Mouse (Mus musculus): ENCODE data around the gene Gnai1. TPM values are rescaled to one million over a fixed set of nuclear protein-coding genes. Genes with fewer than 3 reads are reported as not detected.
A peak's percentile ranks its signal among the peaks of the same experiment; 100 is the strongest.

The Gnai1 gene
- total and polyA plus RNA-seq, 2 experiments from 2014 or later: 51.1 to 95.9 TPM

GRCm38 (mm10) chr5:18250379-18251017 is 109.7 kb downstream of the Gnai1 start:
- no peak for TF ChIP-seq CTCF (IDR thresholded peaks at IDR 0.05; ENCODE audit: low read depth)
- H3K9ac ChIP-seq (replicated peaks; ENCODE audit: low read length): no peak overlapping the region
- DNase-seq (ENCODE audit: low spot score) (no peak), ATAC-seq (no peak)
- no peaks in the 10 kb centered on the region for H3K27me3 ChIP-seq (ENCODE audit: insufficient read depth, low read length)
- no peaks in the 10 kb centered on the region; the same call in 1 of the 2 replicates for H3K9me3 ChIP-seq (ENCODE audit: low read length)
- no peaks in the 10 kb centered on the region for H3K36me3 ChIP-seq (ENCODE audit: insufficient read depth, low read length)
- H3K4me1 ChIP-seq (ENCODE audit: insufficient read depth, low read length): no peaks in the 10 kb centered on the region
- H3K27ac ChIP-seq: no peak overlapping the region
- H3K4me3 ChIP-seq (ENCODE audit: low read length): no peak overlapping the region
- H3K4me2 ChIP-seq (ENCODE audit: low read depth, low read length): no peak overlapping the region
- 89% methylated on average over 5 of the region's 5 CpGs for WGBS

GRCm38 (mm10) chr5:18249132-18249531 is 111.0 kb downstream of the Gnai1 start:
- Histone ChIP-seq H3K9ac (replicated peaks; ENCODE audit: low read length) (no peak overlapping the region), H3K36me3 (ENCODE audit: insufficient read depth, low read length) (no peaks in the 10 kb centered on the region), H3K4me3 (ENCODE audit: low read length) (no peak overlapping the region), H3K4me2 (ENCODE audit: low read depth, low read length) (no peak overlapping the region), H3K9me3 (ENCODE audit: low read length) (no peaks in the 10 kb centered on the region; the same call in 1 of the 2 replicates), H3K4me1 (ENCODE audit: insufficient read depth, low read length) (no peaks in the 10 kb centered on the region), H3K27me3 (ENCODE audit: insufficient read depth, low read length) (no peaks in the 10 kb centered on the region), H3K27ac (no peak overlapping the region)
- ATAC-seq (no peak), DNase-seq (ENCODE audit: low spot score) (no peak)
- no peak for TF ChIP-seq CTCF (IDR thresholded peaks at IDR 0.05; ENCODE audit: low read depth)
- 89% methylated on average over 5 of the region's 5 CpGs for WGBS

DNA sequence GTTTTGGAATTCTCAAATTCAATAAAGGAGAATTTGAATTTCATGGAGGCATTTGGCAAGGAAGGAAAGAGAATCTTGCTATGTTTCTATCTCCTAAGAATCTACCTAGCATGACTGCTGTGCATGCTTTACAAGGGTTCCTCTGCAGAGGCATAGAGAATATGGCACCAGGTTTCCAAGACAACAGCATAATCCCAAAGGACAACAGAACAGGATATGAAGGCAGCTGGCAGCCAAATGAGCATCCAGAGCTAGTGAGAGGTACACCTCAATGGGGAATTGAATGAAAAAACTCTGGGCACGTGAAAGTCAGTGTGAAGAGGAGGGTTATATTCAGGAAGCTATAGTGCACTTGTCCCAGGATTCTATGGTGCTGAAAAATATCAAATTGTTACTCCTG is 130.8 kb downstream of the Gnai1 start:
- Histone ChIP-seq H3K27ac (no peak overlapping the region), H3K36me3 (ENCODE audit: insufficient read depth, low read length) (no peaks in the 10 kb centered on the region), H3K4me1 (ENCODE audit: insufficient read depth, low read length) (no peaks in the 10 kb centered on the region), H3K9ac (replicated peaks; ENCODE audit: low read length) (no peak overlapping the region), H3K9me3 (ENCODE audit: low read length) (no peaks in the 10 kb centered on the region), H3K4me2 (ENCODE audit: low read depth, low read length) (no peak overlapping the region), H3K27me3 (ENCODE audit: insufficient read depth, low read length) (no peaks in the 10 kb centered on the region), H3K4me3 (ENCODE audit: low read length) (no peak overlapping the region)
- WGBS: 10% methylated on average over 1 of the region's 1 CpGs
- DNase-seq (ENCODE audit: low spot score) (peak; percentile 51), ATAC-seq (no peak)
- no peak for TF ChIP-seq CTCF (IDR thresholded peaks at IDR 0.05; ENCODE audit: low read depth)

DNA sequence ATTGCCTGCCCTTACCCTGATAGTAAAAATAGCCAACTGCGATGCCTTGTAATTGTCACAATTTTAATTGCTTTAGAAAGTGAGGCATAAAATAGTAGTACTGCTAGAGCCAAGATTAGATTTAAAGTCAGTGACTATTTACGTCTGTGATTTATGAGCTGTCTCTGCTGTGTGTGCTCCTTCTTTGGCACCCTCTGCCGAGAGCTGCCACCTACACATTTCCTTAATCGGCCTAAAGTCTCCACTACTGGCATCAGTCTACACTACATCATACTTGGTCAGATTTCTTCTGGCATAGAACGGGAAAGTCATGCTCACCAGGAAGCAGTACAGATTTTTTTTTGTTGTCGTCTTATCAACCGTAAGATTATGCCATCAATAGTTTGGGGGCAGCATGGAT is 131.3 kb downstream of the Gnai1 start:
- ATAC-seq (no peak), DNase-seq (ENCODE audit: low spot score) (no peak)
- WGBS: 67% methylated on average over 7 of the region's 7 CpGs
- Histone ChIP-seq H3K9me3 (ENCODE audit: low read length) (no peaks in the 10 kb centered on the region), H3K27me3 (ENCODE audit: insufficient read depth, low read length) (no peaks in the 10 kb centered on the region), H3K4me2 (ENCODE audit: low read depth, low read length) (no peak overlapping the region), H3K4me3 (ENCODE audit: low read length) (no peak overlapping the region), H3K36me3 (ENCODE audit: insufficient read depth, low read length) (no peaks in the 10 kb centered on the region), H3K27ac (no peak overlapping the region), H3K4me1 (ENCODE audit: insufficient read depth, low read length) (no peaks in the 10 kb centered on the region), H3K9ac (replicated peaks; ENCODE audit: low read length) (no peak overlapping the region)
- TF ChIP-seq CTCF (IDR thresholded peaks at IDR 0.05; ENCODE audit: low read depth): no peak

GRCm38 (mm10) chr5:18220873-18221272 is 139.3 kb downstream of the Gnai1 start:
- Histone ChIP-seq H3K4me2 (ENCODE audit: low read depth, low read length) (no peak overlapping the region), H3K4me3 (ENCODE audit: low read length) (no peak overlapping the region), H3K27me3 (ENCODE audit: insufficient read depth, low read length) (no peaks in the 10 kb centered on the region), H3K36me3 (ENCODE audit: insufficient read depth, low read length) (no peaks in the 10 kb centered on the region), H3K9ac (replicated peaks; ENCODE audit: low read length) (no peak overlapping the region), H3K9me3 (ENCODE audit: low read length) (no peaks in the 10 kb centered on the region), H3K27ac (no peak overlapping the region), H3K4me1 (ENCODE audit: insufficient read depth, low read length) (no peaks in the 10 kb centered on the region)
- no peak for TF ChIP-seq CTCF (IDR thresholded peaks at IDR 0.05; ENCODE audit: low read depth)
- DNase-seq (ENCODE audit: low spot score) (peak; percentile 20), ATAC-seq (no peak)
- 27% methylated on average over 1 of the region's 1 CpGs for WGBS

DNA sequence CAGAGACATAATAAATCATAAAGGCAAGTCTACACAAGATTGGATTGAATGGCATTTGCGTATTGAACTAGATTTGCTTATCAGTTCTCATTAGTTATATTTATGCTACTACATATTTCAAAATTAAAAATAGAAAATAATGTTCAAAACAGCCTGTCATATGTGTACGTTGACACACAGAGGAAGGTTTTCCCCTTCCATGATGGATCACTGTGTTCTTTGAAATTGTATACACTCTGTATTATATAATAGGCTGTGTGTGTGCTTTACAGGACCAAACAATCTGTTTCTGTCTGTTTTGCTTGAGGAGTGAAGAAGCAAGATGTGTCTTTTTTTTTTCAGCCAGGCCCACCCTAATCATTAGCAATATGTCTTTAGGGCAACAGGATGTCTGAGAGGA is 141.9 kb downstream of the Gnai1 start:
- no peak for TF ChIP-seq CTCF (IDR thresholded peaks at IDR 0.05; ENCODE audit: low read depth)
- no peak for ATAC-seq
- H3K9ac ChIP-seq (replicated peaks; ENCODE audit: low read length): no peak overlapping the region
- no peaks in the 10 kb centered on the region for H3K27me3 ChIP-seq (ENCODE audit: insufficient read depth, low read length)
- H3K9me3 ChIP-seq (ENCODE audit: low read length): no peaks in the 10 kb centered on the region
- H3K4me1 ChIP-seq (ENCODE audit: insufficient read depth, low read length): no peaks in the 10 kb centered on the region
- DNase-seq (ENCODE audit: low spot score): no peak
- no peaks in the 10 kb centered on the region for H3K36me3 ChIP-seq (ENCODE audit: insufficient read depth, low read length)
- WGBS: 88% methylated on average over 2 of the region's 2 CpGs
- H3K4me3 ChIP-seq (ENCODE audit: low read length): no peak overlapping the region
- H3K4me2 ChIP-seq (ENCODE audit: low read depth, low read length): no peak overlapping the region
- H3K27ac ChIP-seq: no peak overlapping the region

- no peaks in the 10 kb centered on the region for H3K4me1 ChIP-seq (ENCODE audit: insufficient read depth, low read length)
- TF ChIP-seq CTCF (IDR thresholded peaks at IDR 0.05; ENCODE audit: low read depth): no peak
- no peaks in the 10 kb centered on the region for H3K36me3 ChIP-seq (ENCODE audit: insufficient read depth, low read length)
- H3K4me3 ChIP-seq (ENCODE audit: low read length): no peak overlapping the region
- no peaks in the 10 kb centered on the region for H3K9me3 ChIP-seq (ENCODE audit: low read length)
- ATAC-seq (no peak), DNase-seq (ENCODE audit: low spot score) (no peak)
- no peaks in the 10 kb centered on the region for H3K27me3 ChIP-seq (ENCODE audit: insufficient read depth, low read length)
- H3K4me2 ChIP-seq (ENCODE audit: low read depth, low read length): no peak overlapping the region
- no peak overlapping the region for H3K27ac ChIP-seq
- no peak overlapping the region for H3K9ac ChIP-seq (replicated peaks; ENCODE audit: low read length)
These were observed 142.3 kb downstream of the Gnai1 start for GRCm38 (mm10) chr5:18217856-18218255.
